Mouse (Mus musculus): ENCODE data around the gene Mkks. TPM values are rescaled to one million over a fixed set of nuclear protein-coding genes. Genes with fewer than 3 reads are reported as not detected.

Gene Mkks
- polyA plus RNA-seq (2016; fragmentation: Nextera tagmentation; extraction: Ambion mirVana), result 12.9 and 14.2 TPM in 2 replicates

GRCm38 (mm10) chr2:136891068-136891950 is at the start of gene Mkks, which contains the start of the genes Slx4ip and AL731706.1:
Gene Mkks (minus strand): TSS chr2:136891389.
Gene Slx4ip (plus strand): TSS chr2:136891218.
Gene AL731706.1 (minus strand): TSS chr2:136891389.
- H3K27me3 ChIP-seq (replicated peaks), result no peaks in the 10 kb centered on the region
- H3K36me3 ChIP-seq, result no peaks in the 10 kb centered on the region
- H3K9ac ChIP-seq, result peak within 1 kb of the TSS; percentile 64
- H3K4me3 ChIP-seq, result peak within 1 kb of the TSS; percentile 62
- no peaks in the 10 kb centered on the region for H3K9me3 ChIP-seq
- peak; percentile 99 for ATAC-seq (ENCODE audit: low FRiP score, low read depth)
- peak within 1 kb of the TSS; percentile 57 for H3K4me2 ChIP-seq (replicated peaks)
- peak within 1 kb of the TSS; percentile 74 for H3K27ac ChIP-seq
- 0 out of 2 replicates have a peak, but pooled peaks cover 4% of the 10 kb centered on the region for H3K4me1 ChIP-seq
- whole genome bisulfite sequencing, result under 1% methylated on average over 49 of the region's 49 CpGs

GRCm38 (mm10) chr2:136938249-136938648 is 47.1 kb upstream of the Mkks start:
- Histone ChIP-seq H3K27ac (no peak overlapping the region), H3K4me3 (no peak overlapping the region), H3K9ac (no peak overlapping the region), H3K27me3 (replicated peaks) (no peaks in the 10 kb centered on the region), H3K9me3 (no peaks in the 10 kb centered on the region), H3K4me1 (no peaks in the 10 kb centered on the region), H3K4me2 (replicated peaks) (no peak overlapping the region), H3K36me3 (no peaks in the 10 kb centered on the region)
- WGBS, result 95% methylated on average over 1 of the region's 1 CpGs
- ATAC-seq (ENCODE audit: low FRiP score, low read depth), result no peak

GRCm38 (mm10) chr2:136936391-136937288 is 45.5 kb upstream of the Mkks start:
- H3K4me2 ChIP-seq (replicated peaks), result no peak overlapping the region
- no peak for ATAC-seq (ENCODE audit: low FRiP score, low read depth)
- no peaks in the 10 kb centered on the region for H3K4me1 ChIP-seq
- H3K9me3 ChIP-seq, result no peaks in the 10 kb centered on the region
- no peaks in the 10 kb centered on the region for H3K27me3 ChIP-seq (replicated peaks)
- H3K36me3 ChIP-seq, result no peaks in the 10 kb centered on the region
- 95% methylated on average over 4 of the region's 4 CpGs for WGBS
- no peak overlapping the region for H3K27ac ChIP-seq
- no peak overlapping the region for H3K9ac ChIP-seq
- H3K4me3 ChIP-seq, result no peak overlapping the region

GRCm38 (mm10) chr2:136921003-136921408 is 29.8 kb upstream of the Mkks start:
- H3K9me3 ChIP-seq, result no peaks in the 10 kb centered on the region
- WGBS, result 71% methylated on average over 4 of the region's 4 CpGs
- no peak for ATAC-seq (ENCODE audit: low FRiP score, low read depth)
- no peaks in the 10 kb centered on the region for H3K36me3 ChIP-seq
- H3K27me3 ChIP-seq (replicated peaks), result no peaks in the 10 kb centered on the region
- no peak overlapping the region for H3K4me2 ChIP-seq (replicated peaks)
- H3K27ac ChIP-seq, result no peak overlapping the region
- 0 out of 2 replicates have a peak, but pooled peaks cover 5% of the 10 kb centered on the region for H3K4me1 ChIP-seq
- no peak overlapping the region for H3K9ac ChIP-seq
- H3K4me3 ChIP-seq, result no peak overlapping the region

- no peak overlapping the region for H3K27ac ChIP-seq
- H3K4me2 ChIP-seq (replicated peaks), result no peak overlapping the region
- no peaks in the 10 kb centered on the region for H3K9me3 ChIP-seq
- no peaks in the 10 kb centered on the region for H3K36me3 ChIP-seq
- H3K27me3 ChIP-seq (replicated peaks), result no peaks in the 10 kb centered on the region
- ATAC-seq (ENCODE audit: low FRiP score, low read depth), result no peak
- 72% methylated on average over 3 of the region's 3 CpGs for WGBS
- 0 out of 2 replicates have a peak, but pooled peaks cover 5% of the 10 kb centered on the region for H3K4me1 ChIP-seq
- H3K4me3 ChIP-seq, result no peak overlapping the region
- H3K9ac ChIP-seq, result no peak overlapping the region
These were observed 29.2 kb upstream of the Mkks start for GRCm38 (mm10) chr2:136920257-136920993.

GRCm38 (mm10) chr2:136919433-136919832 is 28.2 kb upstream of the Mkks start:
- H3K27me3 ChIP-seq (replicated peaks), result no peaks in the 10 kb centered on the region
- 0 out of 2 replicates have a peak, but pooled peaks cover 5% of the 10 kb centered on the region for H3K4me1 ChIP-seq
- no peaks in the 10 kb centered on the region for H3K36me3 ChIP-seq
- H3K9me3 ChIP-seq, result no peaks in the 10 kb centered on the region
- H3K9ac ChIP-seq, result no peak overlapping the region
- WGBS, result 84% methylated on average over 1 of the region's 1 CpGs
- no peak overlapping the region for H3K4me3 ChIP-seq
- H3K4me2 ChIP-seq (replicated peaks), result no peak overlapping the region
- H3K27ac ChIP-seq, result no peak overlapping the region
- ATAC-seq (ENCODE audit: low FRiP score, low read depth), result no peak

GRCm38 (mm10) chr2:136914334-136914902 is 23.2 kb upstream of the Mkks start:
- H3K9ac ChIP-seq, result no peak overlapping the region
- peak; percentile 41; the same call in 1 of the 2 replicates for ATAC-seq (ENCODE audit: low FRiP score, low read depth)
- H3K4me1 ChIP-seq, result 0 out of 2 replicates have a peak, but pooled peaks cover 5% of the 10 kb centered on the region
- H3K4me2 ChIP-seq (replicated peaks), result no peak overlapping the region
- no peak overlapping the region for H3K4me3 ChIP-seq
- H3K27me3 ChIP-seq (replicated peaks), result no peaks in the 10 kb centered on the region
- WGBS, result 66% methylated on average over 3 of the region's 3 CpGs
- H3K27ac ChIP-seq, result no peak overlapping the region
- no peaks in the 10 kb centered on the region for H3K9me3 ChIP-seq
- H3K36me3 ChIP-seq, result no peaks in the 10 kb centered on the region

GRCm38 (mm10) chr2:136913021-136913420 is 21.8 kb upstream of the Mkks start:
- Histone ChIP-seq H3K27ac (no peak overlapping the region), H3K9ac (no peak overlapping the region), H3K4me1 (0 out of 2 replicates have a peak, but pooled peaks cover 5% of the 10 kb centered on the region), H3K36me3 (no peaks in the 10 kb centered on the region), H3K4me3 (no peak overlapping the region), H3K27me3 (replicated peaks) (no peaks in the 10 kb centered on the region), H3K4me2 (replicated peaks) (no peak overlapping the region), H3K9me3 (no peaks in the 10 kb centered on the region)
- ATAC-seq (ENCODE audit: low FRiP score, low read depth), result no peak
- 48% methylated on average over 3 of the region's 3 CpGs for WGBS

GRCm38 (mm10) chr2:136911958-136912411 is 20.8 kb upstream of the Mkks start:
- 37% methylated on average over 4 of the region's 4 CpGs for WGBS
- no peak overlapping the region for H3K27ac ChIP-seq
- no peak overlapping the region for H3K9ac ChIP-seq
- no peaks in the 10 kb centered on the region for H3K9me3 ChIP-seq
- no peak overlapping the region for H3K4me2 ChIP-seq (replicated peaks)
- no peak for ATAC-seq (ENCODE audit: low FRiP score, low read depth)
- H3K27me3 ChIP-seq (replicated peaks), result no peaks in the 10 kb centered on the region
- H3K4me1 ChIP-seq, result 0 out of 2 replicates have a peak, but pooled peaks cover 5% of the 10 kb centered on the region
- H3K4me3 ChIP-seq, result no peak overlapping the region
- no peaks in the 10 kb centered on the region for H3K36me3 ChIP-seq

GRCm38 (mm10) chr2:136909298-136909697 is 18.1 kb upstream of the Mkks start:
- no peak overlapping the region for H3K27ac ChIP-seq
- no peak for ATAC-seq (ENCODE audit: low FRiP score, low read depth)
- H3K4me1 ChIP-seq, result 0 out of 2 replicates have a peak, but pooled peaks cover 5% of the 10 kb centered on the region
- peaks cover 7% of the 10 kb centered on the region; the same call in 1 of the 2 replicates for H3K36me3 ChIP-seq
- no peak overlapping the region for H3K4me2 ChIP-seq (replicated peaks)
- H3K27me3 ChIP-seq (replicated peaks), result no peaks in the 10 kb centered on the region
- H3K4me3 ChIP-seq, result no peak overlapping the region
- no peak overlapping the region for H3K9ac ChIP-seq
- H3K9me3 ChIP-seq, result no peaks in the 10 kb centered on the region
- 70% methylated on average over 2 of the region's 2 CpGs for WGBS

GRCm38 (mm10) chr2:136908596-136908995 is 17.4 kb upstream of the Mkks start:
- no peak overlapping the region for H3K9ac ChIP-seq
- H3K9me3 ChIP-seq, result no peaks in the 10 kb centered on the region
- 76% methylated on average over 3 of the region's 3 CpGs for WGBS
- H3K4me1 ChIP-seq, result 0 out of 2 replicates have a peak, but pooled peaks cover 5% of the 10 kb centered on the region
- no peaks in the 10 kb centered on the region for H3K27me3 ChIP-seq (replicated peaks)
- H3K4me3 ChIP-seq, result no peak overlapping the region
- H3K27ac ChIP-seq, result no peak overlapping the region
- no peak for ATAC-seq (ENCODE audit: low FRiP score, low read depth)
- H3K36me3 ChIP-seq, result peaks cover 7% of the 10 kb centered on the region; the same call in 1 of the 2 replicates
- H3K4me2 ChIP-seq (replicated peaks), result no peak overlapping the region

All from neural tube, embryonic 12.5 days (tissue).